Mouse (Mus musculus) adrenal gland (tissue): ENCODE measurements around the gene Adh6a.
"Not testable (repeated sequence)": the region's sequence is repeated elsewhere in the genome, so short reads cannot be mapped to it uniquely, and the experiment has no call there.

Experiments used
- intact Hi-C: fragments of 180-260 bp; cut with DNase I; formaldehyde crosslinking; loops from one replicate; pipeline ENCODE4 v1.15.1; 2025

The Adh6a gene

GRCm38 (mm10) chr3:138325001-138325400, 11.9 kb downstream of the Adh6a start:
- intact Hi-C loops: no loop called here

- intact Hi-C loops: no loop called here
Observed at GRCm38 (mm10) chr3:138325466-138325865, 12.4 kb downstream of the Adh6a start.

- intact Hi-C loops: no loop called here
Observed at GRCm38 (mm10) chr3:138333910-138334309, 20.8 kb downstream of the Adh6a start.

DNA sequence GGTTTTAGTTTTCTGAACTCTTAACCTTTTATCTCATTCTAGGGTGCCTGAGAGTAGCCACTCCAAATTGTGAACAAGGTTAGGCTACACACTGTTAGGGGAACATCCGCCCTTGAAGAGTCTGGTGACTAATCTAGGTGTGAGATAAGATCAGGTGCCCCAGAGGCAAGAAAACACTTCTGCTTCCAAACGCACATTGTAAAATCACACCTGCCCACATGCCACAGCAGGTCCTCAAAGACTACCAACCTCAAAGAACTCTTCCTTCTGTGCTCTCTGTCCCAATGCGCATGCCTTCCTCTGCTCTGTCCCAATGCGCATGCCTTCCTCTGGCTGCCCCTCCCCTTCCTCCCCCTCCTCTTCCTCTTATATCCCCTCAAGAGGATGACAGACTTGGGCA, 21.2 kb downstream of the Adh6a start:
- intact Hi-C loops: no loop called here

DNA sequence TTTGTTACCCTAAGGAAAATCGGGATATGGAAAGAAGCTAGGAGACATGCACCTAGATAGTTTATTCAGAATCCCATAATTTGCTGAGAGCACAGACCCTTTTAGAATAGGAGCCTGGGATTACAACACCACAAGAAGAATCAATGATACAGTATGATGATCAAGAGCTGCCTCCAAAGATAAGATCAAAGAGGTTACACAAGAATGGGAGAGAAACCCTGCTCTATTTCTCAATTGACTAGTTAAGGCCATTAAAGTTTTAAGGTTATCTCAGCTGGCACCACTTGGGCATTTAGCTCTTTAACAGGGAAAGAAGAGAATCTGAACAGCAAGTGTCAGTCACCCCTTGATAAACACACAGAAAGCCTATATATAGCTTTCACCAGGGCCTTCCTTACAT, 22.5 kb downstream of the Adh6a start:
- intact Hi-C loops: no loop called here

- intact Hi-C loops: no loop called here
Observed at GRCm38 (mm10) chr3:138336104-138336754, 23.1 kb downstream of the Adh6a start.

- intact Hi-C loops: no loop called here
Observed at GRCm38 (mm10) chr3:138341471-138341870, 28.4 kb downstream of the Adh6a start, which contains the start of gene Adh6b. TSS of gene Adh6b (plus strand) at chr3:138341775.

- intact Hi-C loops: no loop called here
Observed at GRCm38 (mm10) chr3:138347041-138347440, 34.0 kb downstream of the Adh6a start.

- intact Hi-C loops: no loop called here
Observed at GRCm38 (mm10) chr3:138352012-138352809, 39.1 kb downstream of the Adh6a start.

DNA sequence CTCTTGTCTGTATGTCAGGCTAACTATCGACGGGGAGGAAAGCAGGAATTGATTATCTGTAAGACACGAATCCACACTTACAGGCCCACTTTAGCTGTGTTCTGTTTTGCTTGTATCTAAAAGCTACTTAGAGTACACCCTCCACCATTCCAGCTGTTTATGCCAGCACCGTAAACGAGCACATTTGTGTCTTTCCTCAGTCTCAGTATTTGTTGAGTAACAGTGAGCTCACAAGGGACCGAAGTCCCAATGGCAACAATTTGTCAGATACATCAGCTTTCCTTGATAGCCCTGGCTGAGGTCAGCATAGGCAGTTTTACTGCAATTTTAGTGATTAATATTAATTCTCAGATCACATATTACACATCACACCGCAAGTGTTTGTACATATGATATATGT, 45.8 kb downstream of the Adh6a start:
- intact Hi-C loops: no loop called here

DNA sequence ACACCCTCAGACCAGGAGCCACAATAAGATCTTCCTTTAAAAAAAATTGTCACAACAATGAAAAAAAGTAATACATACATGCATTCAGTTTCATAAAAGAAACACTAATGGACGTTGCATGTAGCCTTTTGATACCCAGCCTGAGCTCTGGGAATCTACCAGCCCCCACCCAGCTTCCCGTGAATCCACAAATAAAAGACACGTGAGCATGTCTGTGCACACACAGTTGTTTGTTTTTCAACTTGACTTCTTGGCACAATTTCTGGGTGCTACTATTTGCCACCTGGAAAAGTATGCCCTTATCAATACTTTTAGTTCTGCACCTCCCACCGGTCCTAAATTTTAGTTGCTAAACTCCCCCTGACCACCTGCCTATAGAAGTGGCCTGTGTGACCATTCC, 47.6 kb downstream of the Adh6a start:
- intact Hi-C loops: no loop called here

DNA sequence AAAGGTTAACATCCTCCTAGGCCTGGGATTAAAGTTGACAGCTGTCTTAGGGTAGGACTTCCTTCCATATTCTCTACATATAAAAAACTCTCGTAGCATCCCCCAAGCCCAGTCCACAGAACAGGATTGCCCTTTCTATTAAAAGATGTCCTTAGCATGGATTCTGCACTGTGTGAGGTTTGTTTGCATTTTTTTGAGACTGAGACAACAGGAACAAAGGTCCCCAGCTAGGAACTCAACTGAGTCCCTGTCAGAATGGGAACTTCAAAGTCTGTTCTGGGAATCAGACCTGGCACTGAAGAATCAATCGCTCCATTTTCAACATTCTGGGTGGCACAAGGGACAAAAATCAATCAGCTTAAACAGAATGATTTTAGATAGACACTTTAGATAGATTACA, 49.8 kb downstream of the Adh6a start:
- intact Hi-C loops: no loop called here

GRCm38 (mm10) chr3:138366181-138366580, 53.1 kb downstream of the Adh6a start:
- intact Hi-C loops: no loop called here

DNA sequence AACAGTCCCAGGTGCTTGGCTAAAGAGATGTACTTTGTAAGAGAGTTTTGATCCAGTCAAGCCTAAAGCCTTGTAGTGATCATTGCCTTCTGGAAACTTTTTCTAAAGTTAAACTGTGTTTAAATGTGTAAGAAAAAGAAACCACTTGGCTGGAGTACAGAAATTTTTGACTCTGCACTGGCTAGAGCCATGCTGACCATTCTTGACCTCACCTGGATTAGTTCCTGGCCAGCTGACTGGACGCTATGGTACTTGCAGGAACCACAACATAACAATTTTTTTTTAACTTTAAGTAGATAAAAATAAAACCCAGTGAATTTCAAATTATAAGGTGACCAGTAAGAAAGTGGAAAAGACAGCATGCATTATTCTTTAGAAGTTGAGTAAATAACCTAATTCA, 56.5 kb downstream of the Adh6a start:
- intact Hi-C loops: no loop called here

GRCm38 (mm10) chr3:138370289-138370688, 57.2 kb downstream of the Adh6a start:
- intact Hi-C loops: not testable (repeated sequence)

GRCm38 (mm10) chr3:138373920-138374319, 60.8 kb downstream of the Adh6a start:
- intact Hi-C loops: no loop called here

DNA sequence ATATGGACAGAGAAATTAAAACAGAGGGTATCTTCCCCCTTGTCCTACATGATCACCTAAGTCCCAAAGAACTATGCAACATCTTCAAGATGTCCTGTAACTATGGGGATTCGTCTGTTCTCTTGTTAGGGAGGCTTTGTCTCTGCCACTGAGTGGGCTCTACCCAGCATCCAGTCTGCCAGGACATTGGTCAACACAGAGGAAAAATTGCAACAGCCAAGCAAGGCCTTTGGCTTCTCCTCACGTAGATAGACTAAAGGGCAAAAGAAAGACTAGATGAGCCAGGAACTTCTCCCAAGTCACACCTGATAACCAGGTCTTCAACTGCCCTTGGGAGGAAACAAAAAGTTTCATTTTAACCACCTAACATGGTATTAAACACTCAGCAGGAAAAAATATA, 62.1 kb downstream of the Adh6a start:
- intact Hi-C loops: no loop called here
